Mouse (Mus musculus) liver, adult 2 months (tissue): ENCODE results near the gene Cyp11a1.

ENCODE experiments used
- CTCF ChIP-seq: fragments of 200-500 bp; IDR thresholded peaks from 2 replicates; pipeline ENCODE4 v1.5.1; 2011; ENCODE audit warnings: low read depth, low read length, control low read depth
- POLR2A ChIP-seq: fragments of 200-500 bp; IDR thresholded peaks from 2 replicates; pipeline ENCODE4 v1.6.1; 2011; ENCODE audit warnings: low read length, control low read depth; ENCODE audit not compliant: insufficient read depth; ENCODE audit errors: extremely low read depth

DNA sequence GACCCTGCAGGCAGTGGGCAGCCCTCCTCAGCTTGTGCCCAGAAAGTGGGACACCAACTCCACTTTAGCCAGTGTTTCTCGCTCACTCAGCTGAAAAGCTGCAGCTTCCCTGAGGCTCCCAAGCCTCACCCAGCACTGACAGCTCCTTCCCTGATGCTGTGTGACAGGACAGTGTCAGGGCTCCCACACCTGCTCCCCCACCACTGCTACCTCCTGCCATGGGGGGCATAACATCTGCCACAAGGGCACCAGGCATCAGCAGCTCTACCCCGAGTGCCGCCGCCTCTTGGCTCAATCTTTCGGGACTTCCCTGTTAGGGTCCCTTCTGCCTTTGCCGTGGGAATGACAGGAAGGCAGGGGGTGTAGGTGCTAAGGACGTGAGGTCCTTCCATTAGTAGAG lies 19.9 kb upstream of the Cyp11a1 start:
- TF ChIP-seq CTCF (no peak), POLR2A (no peak)
